Mouse (Mus musculus) midbrain, embryonic 14.5 days (tissue): ENCODE data around the gene Htr2c. TPM values are rescaled to one million over a fixed set of nuclear protein-coding genes. Genes with fewer than 3 reads are reported as not detected.
A peak's percentile ranks its signal among the peaks of the same experiment; 100 is the strongest.

Experiments
- ATAC-seq: fragments of 200-750 bp; cut with Nextera tagmentation; 2 replicates; pipeline ENCODE4 v1.8.0; 2017; ENCODE audit warnings: moderate number of reproducible peaks, moderate library complexity; ENCODE audit not compliant: low FRiP score, low TSS enrichment
- DNase-seq: peaks from one replicate; pipeline ENCODE4 v3.0.0-alpha.2; 2015
- H3K27ac ChIP-seq: fragments of 300-500 bp; sonication (generic); replicated peaks from 2 replicates; pipeline ENCODE4 v1.5.1; 2014; ENCODE audit warnings: mild to moderate bottlenecking, low read depth, low read length, moderate library complexity
- H3K27me3 ChIP-seq: fragments of 300-500 bp; sonication (generic); 2 replicates; pipeline ENCODE4 v1.6.1; 2014; ENCODE audit warnings: low read length, control low read depth, mixed read lengths; ENCODE audit not compliant: control insufficient read depth, insufficient read depth
- H3K36me3 ChIP-seq: fragments of 300-500 bp; sonication (generic); 2 replicates; pipeline ENCODE4 v1.6.1; 2014; ENCODE audit warnings: low read length, control low read depth; ENCODE audit not compliant: control insufficient read depth, insufficient read depth
- H3K4me1 ChIP-seq: fragments of 300-500 bp; sonication (generic); 2 replicates; pipeline ENCODE4 v1.6.1; 2014; ENCODE audit warnings: mild to moderate bottlenecking, antibody characterized with exemption, low read length, control low read depth; ENCODE audit not compliant: control insufficient read depth, insufficient read depth
- H3K4me2 ChIP-seq: fragments of 300-500 bp; sonication (generic); 2 replicates; pipeline ENCODE4 v1.6.1; 2014; ENCODE audit warnings: mild to moderate bottlenecking, low read length, moderate library complexity
- H3K4me3 ChIP-seq: fragments of 300-500 bp; sonication (generic); replicated peaks from 2 replicates; pipeline ENCODE4 v1.5.1; 2014; ENCODE audit warnings: low read depth, low read length
- H3K9ac ChIP-seq: fragments of 300-500 bp; sonication (generic); replicated peaks from 2 replicates; pipeline ENCODE4 v1.6.1; 2014; ENCODE audit warnings: mild to moderate bottlenecking, low read length, moderate library complexity
- H3K9me3 ChIP-seq: fragments of 300-500 bp; sonication (generic); 2 replicates; pipeline ENCODE4 v1.6.1; 2016; ENCODE audit warnings: low read length, control low read depth, mixed read lengths; ENCODE audit not compliant: control insufficient read depth
- WGBS: fragments of 180-500 bp; shearing (Covaris S2); extraction: QIAGEN DNeasy Blood & Tissue Kit; methylation state at CpG from one replicate; pipeline ENCODE4 v1.1.7; 2014; 5-methylcytosine and 5-hydroxymethylcytosine counted together
- polyA plus RNA-seq: library from polyadenylated mRNA; unstranded; fragments of >200 nt; fragmentation: Nextera tagmentation; extraction: Ambion mirVana; gene quantifications from 2 replicates; pipeline ENCODE4 v1.2.1, GENCODE M21; 2014

Gene Htr2c
- 3.1 and 3.8 TPM in 2 replicates for polyA plus RNA-seq

DNA sequence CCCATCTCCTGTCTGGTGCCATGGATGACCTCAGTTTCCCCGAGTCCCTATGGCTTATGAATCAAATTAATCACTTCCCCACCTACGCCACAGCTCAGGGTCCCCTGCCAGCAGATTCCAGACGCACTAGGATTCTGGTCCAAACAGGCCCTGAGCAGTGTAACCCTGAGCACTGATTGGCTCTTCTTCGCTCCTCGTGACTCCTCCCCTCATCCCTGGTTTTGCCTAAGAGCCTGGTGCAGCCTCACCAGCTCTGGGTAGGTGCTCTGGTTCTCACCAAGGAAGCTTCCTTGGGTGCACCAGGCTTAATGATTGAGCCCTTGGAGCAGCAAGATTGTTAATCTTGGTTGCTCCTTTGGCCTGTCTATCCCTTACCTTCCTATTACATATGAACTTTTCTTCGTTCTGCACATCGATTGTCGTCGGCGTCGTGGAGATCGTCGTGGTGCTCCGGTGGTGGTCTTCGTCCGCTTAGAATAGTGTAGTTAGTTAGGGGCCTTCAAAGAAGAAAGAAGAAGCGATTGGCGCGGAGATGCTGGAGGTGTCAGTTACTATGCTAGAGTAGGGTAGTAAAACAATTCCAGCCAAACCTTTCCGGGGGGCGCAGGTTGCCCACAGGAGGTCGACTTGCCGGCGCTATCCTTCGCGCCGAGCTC lies at the start of gene Htr2c:
Htr2c (plus strand) TSS at position 256 of the 656 bp plus-strand sequence.
- Histone ChIP-seq H3K36me3 (no peaks in the 10 kb centered on the region), H3K4me3 (peak within 1 kb of the TSS; percentile 43), H3K4me1 (no peaks in the 10 kb centered on the region), H3K27me3 (peaks cover 5% of the 10 kb centered on the region; the same call in 1 of the 2 replicates), H3K9me3 (no peaks in the 10 kb centered on the region), H3K4me2 (peak within 1 kb of the TSS; percentile 70), H3K9ac (peak within 1 kb of the TSS; percentile 39; the same call in 1 of the 2 replicates), H3K27ac (no peak within 1 kb of the TSS)
- 21% methylated on average over 27 of the region's 27 CpGs for WGBS
- DNase-seq: peak; percentile 40
- peak; percentile 78; the same call in 1 of the 2 replicates for ATAC-seq

DNA sequence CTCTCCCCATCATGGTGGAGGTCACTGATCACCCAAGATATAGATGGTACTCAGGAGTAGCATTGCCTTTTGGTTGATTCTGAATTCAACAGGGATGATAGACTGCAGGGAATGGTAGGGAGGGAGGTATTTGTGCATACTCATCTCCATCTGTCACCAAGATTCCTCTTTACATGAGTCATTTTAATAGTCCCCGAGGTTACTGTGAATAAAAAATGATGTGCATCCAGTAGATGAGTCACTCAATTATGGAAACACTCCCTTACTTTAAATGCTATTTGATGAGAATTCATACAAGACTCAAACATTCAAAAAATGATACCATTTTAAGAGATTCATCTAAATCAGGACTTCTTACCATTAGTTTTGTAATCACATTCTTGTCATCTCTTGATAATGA lies 34.1 kb upstream of the Htr2c start:
- H3K27ac ChIP-seq: no peak overlapping the region
- DNase-seq (no peak), ATAC-seq (no peak)
- no peak overlapping the region for H3K9ac ChIP-seq
- WGBS: 56% methylated on average over 1 of the region's 1 CpGs
- H3K27me3 ChIP-seq: no peaks in the 10 kb centered on the region
- no peak overlapping the region for H3K4me2 ChIP-seq
- no peaks in the 10 kb centered on the region for H3K36me3 ChIP-seq
- H3K4me1 ChIP-seq: no peaks in the 10 kb centered on the region
- H3K4me3 ChIP-seq: no peak overlapping the region
- H3K9me3 ChIP-seq: no peaks in the 10 kb centered on the region

DNA sequence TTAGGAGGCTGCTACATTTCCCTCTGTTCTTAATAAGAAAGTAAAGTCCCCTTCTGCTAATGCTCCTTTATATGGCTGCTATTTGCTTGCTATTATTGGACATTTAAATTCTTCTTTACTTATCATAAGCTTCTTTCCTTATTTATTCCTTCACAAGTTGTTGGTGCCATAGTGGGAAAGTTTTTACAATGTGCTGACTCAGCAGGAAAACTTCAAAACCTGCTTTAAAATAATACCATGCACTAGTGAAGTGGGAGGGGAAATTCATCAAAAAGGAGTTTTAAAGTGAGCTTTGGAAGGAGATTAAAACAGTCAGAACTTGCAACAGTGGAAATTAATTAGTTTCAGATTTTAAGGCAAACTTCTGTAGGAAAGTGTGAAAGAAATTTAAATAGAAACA lies 26.0 kb upstream of the Htr2c start:
- no peaks in the 10 kb centered on the region for H3K9me3 ChIP-seq
- H3K4me1 ChIP-seq: no peaks in the 10 kb centered on the region
- H3K4me2 ChIP-seq: no peak overlapping the region
- no peak overlapping the region for H3K9ac ChIP-seq
- DNase-seq (no peak), ATAC-seq (no peak)
- H3K36me3 ChIP-seq: no peaks in the 10 kb centered on the region
- H3K27me3 ChIP-seq: no peaks in the 10 kb centered on the region
- H3K27ac ChIP-seq: no peak overlapping the region
- no peak overlapping the region for H3K4me3 ChIP-seq

DNA sequence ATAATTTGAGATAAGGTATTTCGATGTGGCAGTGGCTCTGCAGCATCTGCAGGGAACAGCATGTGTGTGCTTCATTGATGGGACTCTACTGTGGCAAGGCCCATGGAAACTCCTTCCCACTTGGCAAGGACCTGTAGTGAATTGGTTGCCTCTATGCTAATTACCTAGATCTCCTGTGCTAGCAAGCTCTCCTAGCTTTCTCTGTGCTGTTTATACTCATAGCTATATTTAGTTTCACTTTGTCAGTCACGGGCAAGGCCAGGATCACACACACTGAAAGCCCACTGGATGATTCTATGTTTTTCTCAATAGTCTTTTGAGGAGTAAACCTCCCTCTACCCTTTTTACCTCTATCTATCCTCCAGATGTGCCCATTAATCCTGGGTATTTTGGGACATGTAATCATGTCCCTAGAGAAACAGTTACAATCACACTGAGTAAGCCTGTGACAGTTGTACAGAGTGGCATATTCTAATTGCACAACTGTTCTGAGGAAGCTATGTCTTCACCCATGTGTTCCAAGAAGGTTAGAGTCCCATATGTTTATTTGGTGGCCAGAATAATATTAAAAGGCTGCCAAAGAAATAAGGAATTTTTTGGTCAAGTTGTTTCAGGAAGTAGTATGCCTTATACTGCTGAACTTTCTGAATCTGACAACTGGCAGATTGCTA lies 16.0 kb upstream of the Htr2c start:
- no peak for DNase-seq
- H3K27me3 ChIP-seq: no peaks in the 10 kb centered on the region
- WGBS: 77% methylated on average over 2 of the region's 2 CpGs
- H3K4me1 ChIP-seq: no peaks in the 10 kb centered on the region
- no peak overlapping the region for H3K4me3 ChIP-seq
- H3K9me3 ChIP-seq: no peaks in the 10 kb centered on the region
- ATAC-seq: no peak
- no peak overlapping the region for H3K4me2 ChIP-seq
- H3K36me3 ChIP-seq: no peaks in the 10 kb centered on the region
- H3K9ac ChIP-seq: no peak overlapping the region
- H3K27ac ChIP-seq: no peak overlapping the region

DNA sequence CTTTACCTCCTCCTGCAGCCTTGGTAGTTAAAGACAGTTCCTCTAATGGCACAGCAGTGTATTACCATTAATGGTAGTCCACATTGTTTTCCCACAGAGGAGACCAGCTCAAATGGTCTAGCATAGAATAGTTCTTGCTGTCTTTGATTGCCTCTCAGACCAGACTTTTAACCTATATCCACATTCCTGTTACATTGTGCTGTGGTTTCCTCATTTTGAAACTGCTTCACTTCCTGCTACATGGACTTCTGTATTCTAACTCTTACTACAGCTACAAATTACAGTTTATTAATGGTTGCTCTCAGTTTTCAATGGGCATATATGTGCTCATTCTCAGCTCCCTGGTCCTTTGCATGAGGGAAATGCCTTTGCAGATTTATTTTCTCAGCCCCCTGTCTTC lies 15.3 kb upstream of the Htr2c start:
- H3K9me3 ChIP-seq: no peaks in the 10 kb centered on the region
- H3K4me3 ChIP-seq: no peak overlapping the region
- no peaks in the 10 kb centered on the region for H3K36me3 ChIP-seq
- H3K27me3 ChIP-seq: no peaks in the 10 kb centered on the region
- DNase-seq (no peak), ATAC-seq (no peak)
- no peak overlapping the region for H3K27ac ChIP-seq
- H3K9ac ChIP-seq: no peak overlapping the region
- no peak overlapping the region for H3K4me2 ChIP-seq
- H3K4me1 ChIP-seq: no peaks in the 10 kb centered on the region

DNA sequence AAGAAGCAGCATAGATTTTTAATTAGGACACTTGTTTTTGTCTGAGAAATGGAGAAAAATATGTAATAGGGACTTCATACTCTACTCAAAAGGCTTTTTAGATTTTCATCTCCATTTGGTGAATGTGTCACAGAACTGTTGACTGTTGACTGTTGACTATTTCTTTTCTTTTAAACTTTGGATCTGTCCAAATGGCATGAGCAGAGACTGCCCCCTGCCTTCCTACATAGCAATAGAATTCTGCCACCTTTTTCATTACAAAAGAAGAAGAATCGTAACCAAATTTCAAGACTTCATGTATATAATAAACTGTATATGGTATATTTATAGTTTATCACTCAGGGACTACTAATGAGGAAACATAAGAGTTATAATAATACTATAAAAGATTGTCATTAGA lies 3.7 kb upstream of the Htr2c start:
- Histone ChIP-seq H3K4me3 (no peak overlapping the region), H3K4me2 (no peak overlapping the region), H3K9ac (no peak overlapping the region), H3K36me3 (no peaks in the 10 kb centered on the region), H3K27ac (no peak overlapping the region), H3K4me1 (no peaks in the 10 kb centered on the region), H3K9me3 (no peaks in the 10 kb centered on the region), H3K27me3 (peaks cover 5% of the 10 kb centered on the region; the same call in 1 of the 2 replicates)
- DNase-seq (peak; percentile 12), ATAC-seq (no peak)
- WGBS: 81% methylated on average over 1 of the region's 1 CpGs

DNA sequence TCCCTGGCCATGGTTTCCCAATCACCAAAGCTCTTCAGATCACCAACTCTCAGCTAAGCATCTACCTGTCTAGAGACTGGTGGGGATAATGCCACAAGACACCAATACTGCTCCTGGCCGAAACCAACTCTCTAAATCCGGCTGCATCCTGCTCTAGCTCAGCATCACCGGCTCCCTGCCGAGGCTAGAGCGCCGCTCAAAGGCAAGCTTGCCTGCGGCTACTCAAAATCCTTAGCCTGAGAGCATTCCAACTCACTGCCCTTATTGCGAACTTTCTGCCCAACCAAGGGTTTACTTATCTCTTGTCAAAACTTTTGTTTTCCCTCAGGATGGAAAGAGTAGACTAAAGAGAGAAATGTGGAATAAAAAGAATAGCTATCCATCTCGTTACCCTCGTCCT lies 2.4 kb upstream of the Htr2c start:
- ATAC-seq (no peak), DNase-seq (peak; percentile 40)
- peaks cover 5% of the 10 kb centered on the region; the same call in 1 of the 2 replicates for H3K27me3 ChIP-seq
- no peak overlapping the region for H3K4me2 ChIP-seq
- 20% methylated on average over 10 of the region's 10 CpGs for WGBS
- H3K4me3 ChIP-seq: 0 out of 2 replicates have a peak overlapping the region, but pooled peaks have one; percentile 7
- no peaks in the 10 kb centered on the region for H3K9me3 ChIP-seq
- no peaks in the 10 kb centered on the region for H3K4me1 ChIP-seq
- H3K27ac ChIP-seq: no peak overlapping the region
- H3K36me3 ChIP-seq: no peaks in the 10 kb centered on the region
- H3K9ac ChIP-seq: no peak overlapping the region

DNA sequence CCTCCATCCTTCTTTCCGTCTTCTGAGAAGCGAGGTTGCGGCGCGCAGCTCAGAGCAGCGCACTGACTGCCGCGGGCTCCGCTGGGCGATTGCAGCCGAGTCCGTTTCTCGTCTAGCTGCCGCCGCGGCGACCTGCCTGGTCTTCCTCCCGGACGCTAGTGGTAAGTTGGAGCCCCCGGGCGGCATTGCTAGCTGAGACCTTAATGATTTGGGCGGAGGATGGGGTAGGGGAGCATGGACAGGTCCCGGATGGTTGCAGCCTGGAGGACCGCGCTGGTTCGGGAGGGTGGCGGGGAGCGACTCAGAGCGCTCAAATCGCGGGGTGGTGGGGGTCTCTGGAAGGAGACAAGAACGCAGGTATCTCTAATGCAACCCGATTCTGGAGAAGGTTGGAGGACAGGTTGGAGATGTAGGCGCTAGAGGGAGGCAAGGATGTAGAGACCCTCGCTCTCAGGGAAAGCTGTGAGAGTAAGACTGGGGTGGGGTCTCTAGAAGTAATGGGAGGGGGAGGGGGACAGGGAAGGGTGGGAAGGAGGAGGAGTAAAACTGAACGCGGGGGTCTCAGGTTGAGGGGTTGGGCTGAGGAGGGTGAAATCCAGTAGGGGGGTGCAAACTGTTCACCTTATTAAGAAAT lies 718 bp downstream of the Htr2c start:
- Histone ChIP-seq H3K9me3 (no peaks in the 10 kb centered on the region), H3K36me3 (no peaks in the 10 kb centered on the region), H3K27ac (no peak overlapping the region), H3K4me1 (no peaks in the 10 kb centered on the region), H3K4me3 (peak overlapping the region; percentile 43), H3K9ac (peak overlapping the region; percentile 39; the same call in 1 of the 2 replicates), H3K27me3 (peaks cover 5% of the 10 kb centered on the region; the same call in 1 of the 2 replicates), H3K4me2 (peak overlapping the region; percentile 70)
- peak; percentile 65 for DNase-seq
- ATAC-seq: peak; percentile 55
- WGBS: 22% methylated on average over 37 of the region's 37 CpGs
